ENCODE assay signal across 14 mouse cellular contexts in the genomic region with DNA sequence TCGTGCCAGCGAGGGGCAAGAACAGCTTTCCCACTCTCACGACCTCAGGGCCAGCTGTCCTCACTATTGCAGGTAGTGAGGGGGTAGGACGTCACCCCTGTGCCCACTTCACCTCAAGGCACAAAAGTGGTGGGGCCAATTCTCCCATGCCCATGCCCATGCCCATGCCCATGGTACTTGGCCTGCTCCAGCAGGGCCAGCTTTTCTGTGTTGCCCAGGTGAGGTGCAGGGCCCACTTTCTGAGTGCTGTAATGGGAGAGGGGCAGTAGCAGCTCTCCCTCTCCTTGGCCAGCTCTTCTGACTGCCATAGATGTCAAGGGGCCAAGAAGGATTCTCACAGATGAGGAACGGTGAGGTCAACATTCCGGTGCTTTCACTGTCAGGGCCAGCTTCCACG.
"Had no signal": no experiment of that assay in that cellular context is flagged by ENCODE, and none has a peak within 500 bp of the region (broad histone marks: within the 10 kb centered on the region; RNA-seq: fewer than 3 reads in every experiment).

No protein-coding gene starts in this region.

- H3K4me3 ChIP-seq: intestine, embryonic 15.5 days; left cerebral cortex, adult 2 months; limb, embryonic 12.5 days; liver, embryonic 13.5 days; lung, embryonic 15.5 days had no signal

- H3K27me3 ChIP-seq: intestine, embryonic 15.5 days; limb, embryonic 12.5 days; liver, embryonic 13.5 days; lung, embryonic 15.5 days had no signal

- H3K36me3 ChIP-seq: intestine, embryonic 15.5 days; limb, embryonic 12.5 days; liver, embryonic 13.5 days; lung, embryonic 15.5 days had no signal

- H3K9ac ChIP-seq: intestine, embryonic 15.5 days; limb, embryonic 12.5 days; liver, embryonic 13.5 days; liver, postnatal 0 days; lung, embryonic 15.5 days had no signal

- H3K27ac ChIP-seq: intestine, embryonic 15.5 days; left cerebral cortex, adult 2 months; limb, embryonic 12.5 days; liver, embryonic 13.5 days; lung, embryonic 15.5 days; macrophage had no signal

- H3K4me1 ChIP-seq: intestine, embryonic 15.5 days; limb, embryonic 12.5 days; liver, embryonic 13.5 days; lung, embryonic 15.5 days had no signal

- H3K4me2 ChIP-seq: intestine, embryonic 15.5 days; limb, embryonic 12.5 days; liver, embryonic 13.5 days; lung, embryonic 15.5 days had no signal

- H3K9me3 ChIP-seq: intestine, embryonic 15.5 days; limb, embryonic 12.5 days; liver, embryonic 13.5 days; lung, embryonic 15.5 days had no signal

- ATAC-seq: intestine, embryonic 15.5 days; liver, postnatal 0 days had no signal

- DNase-seq: kidney, adult 2 months; kidney, postnatal 14 days; liver; liver, embryonic 13.5 days; liver, postnatal 0 days; lung, postnatal 14 days; right cerebral cortex, postnatal 14 days; thymus, adult 18-20 months; thymus, postnatal 14 days had no signal
